Mouse (Mus musculus): ENCODE data around the gene Cyp21a1. TPM values are rescaled to one million over a fixed set of nuclear protein-coding genes. Genes with fewer than 3 reads are reported as not detected.

Gene Cyp21a1
- polyA plus RNA-seq, 1 experiment = not detected

- no peaks in the 10 kb centered on the region for H3K27me3 ChIP-seq (ENCODE audit: control insufficient read depth)
- no peaks in the 10 kb centered on the region for H3K4me1 ChIP-seq (ENCODE audit: control insufficient read depth)
- H3K9me3 ChIP-seq (ENCODE audit: control insufficient read depth, low read length) = peaks cover 9% of the 10 kb centered on the region
- H3K4me3 ChIP-seq (replicated peaks) = no peak overlapping the region
- TF ChIP-seq TAL1 (IDR thresholded peaks at IDR 0.05; ENCODE audit: low read length) (no peak), GATA1 (IDR thresholded peaks at IDR 0.05; ENCODE audit: low read length) (no peak)
- H3K36me3 ChIP-seq (ENCODE audit: control insufficient read depth) = no peaks in the 10 kb centered on the region
These were observed 7.8 kb downstream of the Cyp21a1 start for GRCm38 (mm10) chr17:34796311-34797140.

GRCm38 (mm10) chr17:34795633-34796032 lies 8.7 kb downstream of the Cyp21a1 start:
- Histone ChIP-seq H3K4me1 (ENCODE audit: control insufficient read depth) (no peaks in the 10 kb centered on the region), H3K9me3 (ENCODE audit: control insufficient read depth, low read length) (peaks cover 8% of the 10 kb centered on the region), H3K27me3 (ENCODE audit: control insufficient read depth) (no peaks in the 10 kb centered on the region), H3K4me3 (replicated peaks) (no peak overlapping the region), H3K36me3 (ENCODE audit: control insufficient read depth) (no peaks in the 10 kb centered on the region)
- no peak for TF ChIP-seq GATA1 (IDR thresholded peaks at IDR 0.05; ENCODE audit: low read length)
- no peak for TF ChIP-seq TAL1 (IDR thresholded peaks at IDR 0.05; ENCODE audit: low read length)

- H3K27me3 ChIP-seq (ENCODE audit: control insufficient read depth) = no peaks in the 10 kb centered on the region
- H3K9me3 ChIP-seq (ENCODE audit: control insufficient read depth, low read length) = peaks cover 8% of the 10 kb centered on the region
- TF ChIP-seq TAL1 (IDR thresholded peaks at IDR 0.05; ENCODE audit: low read length) = no peak
- no peak for TF ChIP-seq GATA1 (IDR thresholded peaks at IDR 0.05; ENCODE audit: low read length)
- H3K36me3 ChIP-seq (ENCODE audit: control insufficient read depth) = no peaks in the 10 kb centered on the region
- H3K4me3 ChIP-seq (replicated peaks) = no peak overlapping the region
- no peaks in the 10 kb centered on the region for H3K4me1 ChIP-seq (ENCODE audit: control insufficient read depth)
These were observed 9.3 kb downstream of the Cyp21a1 start for GRCm38 (mm10) chr17:34795016-34795415.

DNA sequence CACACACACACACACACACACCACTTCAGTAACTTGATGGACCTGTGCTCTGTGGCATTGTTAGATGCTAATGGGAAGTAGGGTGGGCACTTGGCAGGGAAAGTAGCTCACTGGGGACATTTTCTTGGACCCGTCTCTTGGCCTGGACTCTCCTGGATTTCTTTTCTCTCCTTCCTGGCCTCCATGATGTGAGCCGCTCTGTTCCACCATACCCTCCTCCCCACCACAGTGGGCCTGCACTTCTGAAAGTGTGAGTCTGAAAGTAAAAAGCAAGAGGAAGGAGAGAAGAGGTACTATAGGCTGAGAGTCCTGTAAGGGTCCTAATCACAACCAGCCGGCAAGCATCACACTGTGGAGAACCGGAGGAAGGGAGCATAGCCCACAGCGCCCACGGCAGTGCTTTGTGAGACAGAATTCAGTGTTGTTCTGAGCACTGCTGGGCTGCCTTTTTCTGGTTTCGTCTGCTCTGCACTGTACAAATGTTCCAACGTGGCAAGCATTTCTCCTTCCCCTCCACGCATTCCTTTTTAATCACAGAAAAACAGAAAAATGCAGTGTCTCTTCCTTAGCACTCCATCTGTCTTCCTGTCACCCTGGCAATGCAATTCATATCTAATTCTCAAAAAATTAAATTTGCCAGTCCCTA lies 26.6 kb downstream of the Cyp21a1 start:
- peaks cover 16% of the 10 kb centered on the region for H3K9me3 ChIP-seq (ENCODE audit: control insufficient read depth, low read length)
- no peak overlapping the region for H3K4me3 ChIP-seq (replicated peaks)
- TF ChIP-seq GATA1 (IDR thresholded peaks at IDR 0.05; ENCODE audit: low read length) (no peak), TAL1 (IDR thresholded peaks at IDR 0.05; ENCODE audit: low read length) (no peak)
- no peaks in the 10 kb centered on the region for H3K4me1 ChIP-seq (ENCODE audit: control insufficient read depth)
- no peaks in the 10 kb centered on the region for H3K36me3 ChIP-seq (ENCODE audit: control insufficient read depth)
- no peaks in the 10 kb centered on the region for H3K27me3 ChIP-seq (ENCODE audit: control insufficient read depth)

DNA sequence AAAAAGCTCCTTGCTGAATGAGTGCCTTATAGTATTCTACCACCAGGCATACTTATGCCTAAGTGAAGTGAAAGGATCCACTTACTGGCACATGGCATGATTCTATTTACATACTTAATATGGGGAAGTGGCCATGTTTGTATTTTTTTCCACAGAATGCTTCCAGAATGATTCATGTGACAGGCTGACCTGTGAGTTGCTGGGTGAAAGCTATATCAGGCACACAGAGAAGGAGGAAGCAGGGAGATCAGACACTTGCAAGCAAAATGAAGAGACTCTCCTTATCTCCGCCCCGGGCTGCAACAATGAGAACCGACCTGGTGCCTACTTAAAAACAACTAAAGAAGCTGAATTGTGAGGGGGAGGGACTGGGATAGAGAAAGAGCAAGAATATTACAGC lies 42.9 kb downstream of the Cyp21a1 start:
- H3K36me3 ChIP-seq (ENCODE audit: control insufficient read depth) = no peaks in the 10 kb centered on the region
- no peak for TF ChIP-seq GATA1 (IDR thresholded peaks at IDR 0.05; ENCODE audit: low read length)
- TF ChIP-seq TAL1 (IDR thresholded peaks at IDR 0.05; ENCODE audit: low read length) = no peak
- H3K27me3 ChIP-seq (ENCODE audit: control insufficient read depth) = no peaks in the 10 kb centered on the region
- H3K9me3 ChIP-seq (ENCODE audit: control insufficient read depth, low read length) = 0 out of 2 replicates have a peak, but pooled peaks cover 3% of the 10 kb centered on the region
- no peaks in the 10 kb centered on the region for H3K4me1 ChIP-seq (ENCODE audit: control insufficient read depth)
- H3K4me3 ChIP-seq (replicated peaks) = no peak overlapping the region

Other genes starting within 250 kb of the Cyp21a1 start
- gene Notch4, start 240.3 kb downstream of the Cyp21a1 start, polyA plus RNA-seq (2012) = 0.16 and 0.17 TPM in 2 replicates
- gene Gpsm3, start 214.8 kb downstream of the Cyp21a1 start, polyA plus RNA-seq (2012) = 1.2 and 1.3 TPM in 2 replicates
- gene Pbx2, start 213.3 kb downstream of the Cyp21a1 start, polyA plus RNA-seq (2012) = 11.4 and 11.5 TPM in 2 replicates
- 0.33 and 0.46 TPM in 2 replicates for gene Ager, start 206.7 kb downstream of the Cyp21a1 start, polyA plus RNA-seq (2012)
- gene Rnf5, start 200.9 kb downstream of the Cyp21a1 start, polyA plus RNA-seq (2012) = 16.2 and 16.8 TPM in 2 replicates
- 16.1 and 18.7 TPM in 2 replicates for gene Agpat1, start 200.3 kb downstream of the Cyp21a1 start, polyA plus RNA-seq (2012)
- 0.03 and 0.05 TPM in 2 replicates for gene Egfl8, start 188.6 kb downstream of the Cyp21a1 start, polyA plus RNA-seq (2012)
- gene Ppt2, start 176.1 kb downstream of the Cyp21a1 start, polyA plus RNA-seq (2012) = 1.4 and 1.7 TPM in 2 replicates
- not detected in 2 replicates for gene Prrt1, start 175.0 kb downstream of the Cyp21a1 start, polyA plus RNA-seq (2012)
- 0.48 and 0.56 TPM in 2 replicates for gene Fkbpl, start 159.8 kb downstream of the Cyp21a1 start, polyA plus RNA-seq (2012)
- 7.7 and 7.8 TPM in 2 replicates for gene Atf6b, start 157.4 kb downstream of the Cyp21a1 start, polyA plus RNA-seq (2012)
- gene Tnxb, start 134.0 kb downstream of the Cyp21a1 start, polyA plus RNA-seq (2012) = under 0.01 TPM in 1 of 2 replicates, not detected in the other
- 0.05 TPM in 1 of 2 replicates, not detected in the other for gene C4b, start 60.7 kb downstream of the Cyp21a1 start, polyA plus RNA-seq (2012)
- gene Stk19, start 32.4 kb upstream of the Cyp21a1 start, polyA plus RNA-seq (2012) = 6.3 and 6.7 TPM in 2 replicates
- 15.3 and 22.0 TPM in 2 replicates for gene Dxo, start 32.5 kb upstream of the Cyp21a1 start, polyA plus RNA-seq (2012)
- 6.7 and 8.9 TPM in 2 replicates for gene Skiv2l, start 45.6 kb upstream of the Cyp21a1 start, polyA plus RNA-seq (2012)
- gene Nelfe, start 45.8 kb upstream of the Cyp21a1 start, polyA plus RNA-seq (2012) = 30.9 and 32.9 TPM in 2 replicates
- 0.11 TPM in 1 of 2 replicates, not detected in the other for gene Cfb, start 58.0 kb upstream of the Cyp21a1 start, polyA plus RNA-seq (2012)
- 0.24 and 0.25 TPM in 2 replicates for gene Zbtb12, start 74.9 kb upstream of the Cyp21a1 start, polyA plus RNA-seq (2012)
- not detected in 2 replicates for gene Gm20547, start 77.5 kb upstream of the Cyp21a1 start, polyA plus RNA-seq (2012)
- 0.13 and 0.17 TPM in 2 replicates for gene C2, start 93.7 kb upstream of the Cyp21a1 start, polyA plus RNA-seq (2012)
- gene Ehmt2, start 93.9 kb upstream of the Cyp21a1 start, polyA plus RNA-seq (2012) = 6.2 and 6.4 TPM in 2 replicates
- not detected in 2 replicates for gene Slc44a4, start 109.9 kb upstream of the Cyp21a1 start, polyA plus RNA-seq (2012)
- gene Neu1, start 126.7 kb upstream of the Cyp21a1 start, polyA plus RNA-seq (2012) = 0.31 and 0.38 TPM in 2 replicates
- gene Hspa1b, start 154.7 kb upstream of the Cyp21a1 start, polyA plus RNA-seq (2012) = 408 and 454 TPM in 2 replicates
- gene Gm20481, start 165.4 kb upstream of the Cyp21a1 start, polyA plus RNA-seq (2012) = not detected in 2 replicates
- 195 and 214 TPM in 2 replicates for gene Hspa1a, start 167.6 kb upstream of the Cyp21a1 start, polyA plus RNA-seq (2012)
- gene Hspa1l, start 168.1 kb upstream of the Cyp21a1 start, polyA plus RNA-seq (2012) = 0.04 TPM in 1 of 2 replicates, not detected in the other
- 15.9 and 21.4 TPM in 2 replicates for gene Lsm2, start 177.3 kb upstream of the Cyp21a1 start, polyA plus RNA-seq (2012)
- gene Vars, start 196.4 kb upstream of the Cyp21a1 start, polyA plus RNA-seq (2012) = 41.7 and 44.9 TPM in 2 replicates
- 0.01 TPM in 2 replicates for gene Vwa7, start 212.0 kb upstream of the Cyp21a1 start, polyA plus RNA-seq (2012)
- 0.87 and 0.97 TPM in 2 replicates for gene Sapcd1, start 223.5 kb upstream of the Cyp21a1 start, polyA plus RNA-seq (2012)
- 0.90 and 1.3 TPM in 2 replicates for gene Msh5, start 242.2 kb upstream of the Cyp21a1 start, polyA plus RNA-seq (2012)
- gene Clic1, start 245.4 kb upstream of the Cyp21a1 start, polyA plus RNA-seq (2012) = 5.1 and 6.0 TPM in 2 replicates

Measured in erythroblast, embryonic 14.5 days (primary cell).